Mouse (Mus musculus) inflammation-experienced regulatory T-cells (primary cell): Measurements from ENCODE around the gene Prkce. TPM values are rescaled to one million over a fixed set of nuclear protein-coding genes. Genes with fewer than 3 reads are reported as not detected.

Source experiments
- polyA plus RNA-seq, 2 experiments: library from polyadenylated mRNA; unstranded; fragments of 100-300 nt; shearing (Covaris generic); gene quantifications; one replicate each; pipeline ENCODE4 v1.2.1; 2017

The Prkce gene
- 10 to 100 TPM in 1 of 2 experiments, 1 to 10 TPM in 1; 7.4 to 12.9 TPM for polyA plus RNA-seq

GRCm38 (mm10) chr17:86167320-86168230, at the start of gene Prkce:
Gene Prkce (plus strand): TSS chr17:86167785.

GRCm38 (mm10) chr17:86145079-86145951, 22.3 kb upstream of the Prkce start, which contains the start of gene Srbd1:
Gene Srbd1 (minus strand): TSS chr17:86145175.

GRCm38 (mm10) chr17:86505183-86505631, 337.6 kb downstream of the Prkce start, which contains the start of gene Gm10309:
Gene Gm10309 (minus strand): TSS chr17:86505232.

Other genes with a start within 250 kb of the Prkce start
- 10 to 100 TPM; 13.1 to 13.2 TPM for gene Srbd1, start 22.6 kb upstream of the Prkce start, polyA plus RNA-seq